In the genomic region with DNA sequence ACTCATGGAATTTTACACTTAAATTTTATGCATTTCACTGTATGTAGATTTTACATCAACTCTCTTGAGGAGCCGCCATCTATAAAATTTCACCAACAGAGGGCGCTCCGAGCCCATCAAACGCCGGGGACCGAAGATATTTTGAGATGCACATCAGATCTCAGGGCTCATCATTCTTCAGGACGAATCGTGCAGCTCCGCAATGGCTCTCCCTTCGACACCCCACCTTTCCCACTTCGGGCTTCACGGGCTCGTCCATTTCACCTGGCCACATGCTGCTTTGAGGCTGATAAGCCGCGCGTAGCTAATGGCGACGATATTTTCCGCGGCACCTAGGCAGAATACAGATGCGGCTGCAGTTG, we compare ENCODE assay signal across 8 mouse cellular contexts. TPM values are rescaled to one million over a fixed set of nuclear protein-coding genes. Genes with fewer than 3 reads are reported as not detected.
DNase-seq lines count a peak whose midpoint lies in the region; ATAC-seq lines count a peak whose summit lies in the region.

No protein-coding gene starts in this region.

- peaks cover 55% of the 10 kb centered on the region for H3K4me1 ChIP-seq in limb, embryonic 10.5 days
- peaks cover 31% of the 10 kb centered on the region for H3K4me1 ChIP-seq in midbrain, embryonic 12.5 days

- H3K27me3 ChIP-seq in limb, embryonic 10.5 days (ENCODE audit: low read depth, poor library complexity, severe bottlenecking), result no peaks in the 10 kb centered on the region
- H3K27me3 ChIP-seq in midbrain, embryonic 12.5 days, result peaks cover 46% of the 10 kb centered on the region

- peak overlapping the region; percentile 99 for H3K4me2 ChIP-seq in midbrain, embryonic 12.5 days (replicated peaks)

- H3K27ac ChIP-seq in limb, embryonic 10.5 days, result peak overlapping the region; percentile 96
- H3K27ac ChIP-seq in midbrain, embryonic 12.5 days (replicated peaks), result peak overlapping the region; percentile 80; the same call in 1 of the 2 replicates

- H3K36me3 ChIP-seq in limb, embryonic 10.5 days, result no peaks in the 10 kb centered on the region
- no peaks in the 10 kb centered on the region for H3K36me3 ChIP-seq in midbrain, embryonic 12.5 days

- peak; percentile 47 to 68 for DNase-seq in urinary bladder, adult 18-20 months (ENCODE audit: low spot score in 2 of 2)
- no peak for DNase-seq in urinary bladder, postnatal 10 days (ENCODE audit: low spot score)
- DNase-seq in embryo, embryonic 9.5 days (ENCODE audit: extremely low spot score), result peak; percentile 88
- DNase-seq in kidney, adult 18-20 months, result peak; percentile 74
- DNase-seq in limb, embryonic 10.5 days (ENCODE audit: low spot score), result peak; percentile 90
- DNase-seq in skeletal muscle tissue, adult 2 months (ENCODE audit: low read depth, low spot score), result peak; percentile 61

- peak; percentile 41 for ATAC-seq in granulocyte monocyte progenitor cell, adult 5-6 weeks (replicated peaks; ENCODE audit: poor library complexity, severe bottlenecking)
- peak; percentile 12; the same call in 1 of the 2 replicates for ATAC-seq in midbrain, embryonic 12.5 days (ENCODE audit: low FRiP score, low read depth)

- no peaks in the 10 kb centered on the region for H3K9me3 ChIP-seq in limb, embryonic 10.5 days (replicated peaks)
- no peaks in the 10 kb centered on the region for H3K9me3 ChIP-seq in midbrain, embryonic 12.5 days

- 0 out of 2 replicates have a peak overlapping the region, but pooled peaks have one; percentile 31 for H3K9ac ChIP-seq in midbrain, embryonic 12.5 days (replicated peaks)

- peak overlapping the region; percentile 90 for H3K4me3 ChIP-seq in limb, embryonic 10.5 days
- peak overlapping the region; percentile 65 for H3K4me3 ChIP-seq in midbrain, embryonic 12.5 days

- WGBS in limb, embryonic 10.5 days, result under 1% methylated on average over 21 of the region's 21 CpGs
- under 1% methylated on average over 21 of the region's 21 CpGs for WGBS in midbrain, embryonic 12.5 days

RNA-seq across cellular contexts. Expression of gene Kif26b, which starts 1.8 kb away (rescaled TPM):
- total RNA-seq in granulocyte monocyte progenitor cell, adult 5-6 weeks (2014; fragmentation: Nextera tagmentation), result 0.04 and 0.21 TPM in 2 replicates
- under 0.01 and 0.21 TPM in 2 replicates for total RNA-seq in granulocyte monocyte progenitor cell, adult 5-6 weeks (2017)
- 18.4 and 24.8 TPM in 2 replicates for polyA plus RNA-seq in limb, embryonic 10.5 days (2016; fragmentation: Nextera tagmentation; extraction: Ambion mirVana)
- polyA plus RNA-seq in midbrain, embryonic 12.5 days (2016; fragmentation: Nextera tagmentation; extraction: Ambion mirVana), result 7.5 and 8.8 TPM in 2 replicates
